Mouse (Mus musculus): ENCODE measurements around the gene Fam126b.
"Not testable (repeated sequence)": the region's sequence is repeated elsewhere in the genome, so short reads cannot be mapped to it uniquely, and the experiment has no call there.

GRCm38 (mm10) chr1:58609591-58609990 lies 23.5 kb upstream of the Fam126b start:
- not testable (repeated sequence) for TF ChIP-seq POLR2A (IDR thresholded peaks at IDR 0.05; ENCODE audit: insufficient read length, low read depth); MYOD1 (IDR thresholded peaks at IDR 0.05; ENCODE audit: control insufficient read depth in 1 of 3, insufficient read length in 2 of 3, low read depth in 2 of 3)

All from myocyte (in vitro differentiated cells).